Mouse (Mus musculus): ENCODE data around the gene Crls1. TPM values are rescaled to one million over a fixed set of nuclear protein-coding genes. Genes with fewer than 3 reads are reported as not detected.

Crls1 gene
- polyA plus RNA-seq (2014; fragmentation: Illumina TruSeq; extraction: RNeasy Lipid Tissue Mini Kit (QIAGEN cat#74804)): 149 TPM

GRCm38 (mm10) chr2:132846407-132847358 is at the start of gene Crls1:
TSS of gene Crls1 (plus strand) at chr2:132846666.

GRCm38 (mm10) chr2:132815608-132816314 is 30.7 kb upstream of the Crls1 start, which contains the start of the genes Trmt6 and Mcm8:
TSS of gene Trmt6 (minus strand) at chr2:132816055.
TSS of gene Mcm8 (plus strand) at chr2:132816141.

GRCm38 (mm10) chr2:132880844-132881645 is 34.6 kb downstream of the Crls1 start, which contains the start of gene Lrrn4:
TSS of gene Lrrn4 (minus strand) at chr2:132880891.

Other genes starting within 250 kb of the Crls1 start
- 4.2 TPM for gene Shld1, start 159.7 kb upstream of the Crls1 start, polyA plus RNA-seq (2014; fragmentation: Illumina TruSeq; extraction: RNeasy Lipid Tissue Mini Kit (QIAGEN cat#74804))
- gene Chgb, start 65.4 kb upstream of the Crls1 start, polyA plus RNA-seq (2014; fragmentation: Illumina TruSeq; extraction: RNeasy Lipid Tissue Mini Kit (QIAGEN cat#74804)): 0.54 TPM
- gene Trmt6, start 30.6 kb upstream of the Crls1 start, polyA plus RNA-seq (2014; fragmentation: Illumina TruSeq; extraction: RNeasy Lipid Tissue Mini Kit (QIAGEN cat#74804)): 55.4 TPM
- 17.8 TPM for gene Mcm8, start 30.5 kb upstream of the Crls1 start, polyA plus RNA-seq (2014; fragmentation: Illumina TruSeq; extraction: RNeasy Lipid Tissue Mini Kit (QIAGEN cat#74804))
- gene Lrrn4, start 34.2 kb downstream of the Crls1 start, polyA plus RNA-seq (2014; fragmentation: Illumina TruSeq; extraction: RNeasy Lipid Tissue Mini Kit (QIAGEN cat#74804)): 12.5 TPM
- 2.6 TPM for gene Fermt1, start 99.2 kb downstream of the Crls1 start, polyA plus RNA-seq (2014; fragmentation: Illumina TruSeq; extraction: RNeasy Lipid Tissue Mini Kit (QIAGEN cat#74804))